Comparison of ENCODE assay signal across 34 mouse cellular contexts in genomic region chr5:147277547-147277925, GRCm38 (mm10). TPM values are rescaled to one million over a fixed set of nuclear protein-coding genes. Genes with fewer than 3 reads are reported as not detected.
DNase-seq lines count a peak whose midpoint lies in the region; ATAC-seq and TF ChIP-seq lines count a peak whose summit lies in the region.
"Had no signal": no experiment of that assay in that cellular context is flagged by ENCODE, and none has a peak within 500 bp of the region (broad histone marks: within the 10 kb centered on the region; RNA-seq: fewer than 3 reads in every experiment).

No protein-coding gene starts in this region.

- ATAC-seq in hindbrain, embryonic 11.5 days (ENCODE audit: low FRiP score): no peak
- no peak for ATAC-seq in hindbrain, embryonic 13.5 days (ENCODE audit: low FRiP score)
- no peak for ATAC-seq in megakaryocyte, adult 5-6 weeks (ENCODE audit: poor library complexity, severe bottlenecking)
- ATAC-seq: hindbrain, postnatal 0 days; liver, postnatal 0 days; midbrain, embryonic 15.5 days had no signal

- no peak overlapping the region for H3K4me3 ChIP-seq in hindbrain, embryonic 11.5 days (ENCODE audit: low read depth, low read length)
- H3K4me3 ChIP-seq in hindbrain, embryonic 13.5 days: no peak overlapping the region
- H3K4me3 ChIP-seq in megakaryocyte, embryonic 14.5 days (replicated peaks): peak overlapping the region; percentile 51
- H3K4me3 ChIP-seq in ES-E14 (ENCODE audit: insufficient read depth in 1 of 2, low read depth in 1 of 2, low read length in 2 of 2, poor library complexity in 1 of 2, severe bottlenecking in 1 of 2): peak overlapping the region; percentile 17 to 47; a peak in 2 of 4 replicates
- no peak overlapping the region for H3K4me3 ChIP-seq in myocyte
- H3K4me3 ChIP-seq: forebrain, embryonic 12.5 days; left cerebral cortex, adult 2 months; midbrain, embryonic 15.5 days; stomach, embryonic 15.5 days had no signal

- no peak overlapping the region for H3K4me2 ChIP-seq in hindbrain, embryonic 11.5 days (replicated peaks; ENCODE audit: low read depth, low read length)
- no peak overlapping the region for H3K4me2 ChIP-seq in hindbrain, embryonic 13.5 days
- peak overlapping the region; percentile 27 for H3K4me2 ChIP-seq in myocyte (ENCODE audit: low read depth)
- H3K4me2 ChIP-seq: forebrain, embryonic 12.5 days; midbrain, embryonic 15.5 days had no signal

- no peak overlapping the region for H3K27ac ChIP-seq in hindbrain, embryonic 11.5 days (ENCODE audit: low read depth, low read length)
- H3K27ac ChIP-seq in hindbrain, embryonic 13.5 days: no peak overlapping the region
- H3K27ac ChIP-seq in ES-E14 (ENCODE audit: insufficient read depth, low read depth, low read length, poor library complexity, severe bottlenecking): no peak overlapping the region
- H3K27ac ChIP-seq: forebrain, embryonic 12.5 days; hindbrain, postnatal 0 days; kidney, postnatal 0 days; left cerebral cortex, adult 2 months; midbrain, embryonic 15.5 days; stomach, embryonic 15.5 days had no signal

- H3K9ac ChIP-seq in hindbrain, embryonic 11.5 days (ENCODE audit: low read depth, low read length): no peak overlapping the region
- H3K9ac ChIP-seq in hindbrain, embryonic 13.5 days: no peak overlapping the region
- H3K9ac ChIP-seq in ES-E14 (ENCODE audit: insufficient read depth, low read depth, low read length, poor library complexity, severe bottlenecking): 0 out of 2 replicates have a peak overlapping the region, but pooled peaks have one; percentile 5
- H3K9ac ChIP-seq: forebrain, embryonic 12.5 days; liver, postnatal 0 days; midbrain, embryonic 15.5 days; stomach, embryonic 15.5 days had no signal

- H3K36me3 ChIP-seq in hindbrain, embryonic 11.5 days (ENCODE audit: control insufficient read depth, insufficient read depth, low read length): no peaks in the 10 kb centered on the region
- H3K36me3 ChIP-seq in hindbrain, embryonic 13.5 days: no peaks in the 10 kb centered on the region
- H3K36me3 ChIP-seq in megakaryocyte, embryonic 14.5 days (replicated peaks; ENCODE audit: low read length): no peaks in the 10 kb centered on the region
- H3K36me3 ChIP-seq in ES-E14 (ENCODE audit: control insufficient read depth, insufficient read depth, low read length, poor library complexity, severe bottlenecking): no peaks in the 10 kb centered on the region
- no peaks in the 10 kb centered on the region for H3K36me3 ChIP-seq in myocyte (ENCODE audit: control insufficient read depth, insufficient read depth)
- H3K36me3 ChIP-seq: forebrain, embryonic 12.5 days; midbrain, embryonic 15.5 days; stomach, embryonic 15.5 days had no signal

- H3K27me3 ChIP-seq in hindbrain, embryonic 11.5 days (ENCODE audit: control insufficient read depth, insufficient read depth, low read length): peaks cover 80% of the 10 kb centered on the region
- peaks cover 97% of the 10 kb centered on the region for H3K27me3 ChIP-seq in hindbrain, embryonic 13.5 days
- peaks cover 84% of the 10 kb centered on the region for H3K27me3 ChIP-seq in megakaryocyte, embryonic 14.5 days (replicated peaks)
- peaks cover 62% of the 10 kb centered on the region for H3K27me3 ChIP-seq in myocyte (ENCODE audit: control insufficient read depth, insufficient read depth, insufficient read length)

- H3K79me2 ChIP-seq in myocyte (ENCODE audit: control insufficient read depth, insufficient read depth): no peaks in the 10 kb centered on the region

- H3K9me3 ChIP-seq in hindbrain, embryonic 11.5 days (ENCODE audit: control insufficient read depth, low read length): no peaks in the 10 kb centered on the region
- no peaks in the 10 kb centered on the region for H3K9me3 ChIP-seq in hindbrain, embryonic 13.5 days
- no peaks in the 10 kb centered on the region for H3K9me3 ChIP-seq in megakaryocyte, embryonic 14.5 days
- H3K9me3 ChIP-seq in ES-E14 (ENCODE audit: control insufficient read depth, insufficient read depth, low read depth, low read length): no peaks in the 10 kb centered on the region
- H3K9me3 ChIP-seq: forebrain, embryonic 12.5 days; midbrain, embryonic 15.5 days; stomach, embryonic 15.5 days had no signal

- peak; percentile 29 for DNase-seq in hindbrain, embryonic 11.5 days (ENCODE audit: low spot score)
- no peak for DNase-seq in ES-E14 (ENCODE audit: low read depth, low spot score)
- DNase-seq in layer of hippocampus, postnatal 14 days (ENCODE audit: low spot score in 2 of 2): no peak
- DNase-seq: adrenal gland, adult 2 months; cerebellum, adult 11 months; cerebellum, adult 9-11 months; gastrocnemius, postnatal 36 days; kidney, adult 11 months; layer of hippocampus, adult 9-11 months; liver, postnatal 0 days; lung, postnatal 10 days; right cerebral cortex, adult 18-20 months; thymus, postnatal 4 days had no signal

- in situ Hi-C loops in ES-E14 (cut with MboI; ENCODE audit: low sequenced_read_pairs in 2 of 2, unreplicated experiment in 2 of 2): loop anchor here (5.0 to 10.0 kb wide), 2 partner anchors 40 to 93 kb away; partner anchors contain the start of gene Gsx1 (in 1 of the 2)

- WGBS in hindbrain, embryonic 11.5 days: under 1% methylated on average over 13 of the region's 13 CpGs
- 0% methylated on average over 13 of the region's 13 CpGs for WGBS in hindbrain, embryonic 13.5 days

- 0 out of 2 replicates have a peak, but pooled peaks cover 2% of the 10 kb centered on the region for H3K4me1 ChIP-seq in hindbrain, embryonic 11.5 days (replicated peaks; ENCODE audit: control insufficient read depth, insufficient read depth, low read length)
- no peaks in the 10 kb centered on the region for H3K4me1 ChIP-seq in hindbrain, embryonic 13.5 days (replicated peaks)
- H3K4me1 ChIP-seq in megakaryocyte, embryonic 14.5 days: peaks cover 17% of the 10 kb centered on the region
- H3K4me1 ChIP-seq in ES-E14 (ENCODE audit: control insufficient read depth in 2 of 2, insufficient read depth in 2 of 2, low read length in 2 of 2, poor library complexity in 1 of 2): peaks cover 0 to 8% of the 10 kb centered on the region in 2 experiments; a peak in 2 of 4 replicates
- H3K4me1 ChIP-seq: forebrain, embryonic 12.5 days; stomach, embryonic 15.5 days had no signal

- no peak overlapping the region for H3ac ChIP-seq in myocyte (ENCODE audit: control insufficient read depth, insufficient read length)

- TF ChIP-seq POLR2A in myocyte (IDR thresholded peaks at IDR 0.05; ENCODE audit: insufficient read length, low read depth): no peak

TF ChIP-seq in ES-E14, 5 proteins besides CTCF, POLR2A, EP300 and RAD21:
- no peak for TF ChIP-seq ZC3H11A (IDR thresholded peaks at IDR 0.05; ENCODE audit: borderline replicate concordance, low read depth, low read length)
- no peak for TF ChIP-seq ZNF384 (IDR thresholded peaks at IDR 0.05; ENCODE audit: low read depth, low read length)
- TF ChIP-seq MAFK (IDR thresholded peaks at IDR 0.05; ENCODE audit: insufficient read depth, low read depth, low read length): no peak
- no peak for TF ChIP-seq CHD2 (IDR thresholded peaks at IDR 0.05; ENCODE audit: low read depth, low read length)
- no peak for TF ChIP-seq HCFC1 (IDR thresholded peaks at IDR 0.05; ENCODE audit: borderline replicate concordance, insufficient read depth, low read length)

TF ChIP-seq in myocyte, 11 proteins besides CTCF, POLR2A, EP300 and RAD21:
- TF ChIP-seq USF1 (IDR thresholded peaks at IDR 0.05; ENCODE audit: low read depth): no peak
- TF ChIP-seq MAX (IDR thresholded peaks at IDR 0.05; ENCODE audit: low read depth): no peak
- TF ChIP-seq TCF12 (IDR thresholded peaks at IDR 0.05; ENCODE audit: insufficient read depth, poor library complexity, severe bottlenecking): no peak
- no peak for TF ChIP-seq MYOD1 (IDR thresholded peaks at IDR 0.05; ENCODE audit: control insufficient read depth in 1 of 3, insufficient read length in 2 of 3, low read depth in 2 of 3)
- TF ChIP-seq MYOG (IDR thresholded peaks at IDR 0.05; ENCODE audit: control insufficient read depth in 1 of 3, insufficient read depth in 1 of 3, insufficient read length in 2 of 3, low read depth in 2 of 3): no peak
- no peak for TF ChIP-seq POLR2AphosphoS2 (IDR thresholded peaks at IDR 0.05; ENCODE audit: insufficient read length, low read depth)
- no peak for TF ChIP-seq TCF3 (IDR thresholded peaks at IDR 0.05; ENCODE audit: insufficient read length, low read depth)
- TF ChIP-seq SRF (IDR thresholded peaks at IDR 0.05; ENCODE audit: control insufficient read depth, insufficient read length, low read depth): no peak
- no peak for TF ChIP-seq CEBPB (IDR thresholded peaks at IDR 0.05; ENCODE audit: insufficient read depth, poor library complexity, severe bottlenecking)
- no peak for TF ChIP-seq REST (IDR thresholded peaks at IDR 0.05; ENCODE audit: insufficient read depth, insufficient read length)
- TF ChIP-seq E2F4 (IDR thresholded peaks at IDR 0.05; ENCODE audit: insufficient read depth): no peak

RNA-seq across cellular contexts. Expression of gene Pdx1, which starts 7.8 kb away (rescaled TPM):
- not detected in 2 replicates for polyA plus RNA-seq in hindbrain, embryonic 11.5 days (2014; fragmentation: Nextera tagmentation; extraction: Ambion mirVana)
- not detected in 2 replicates for polyA plus RNA-seq in hindbrain, embryonic 13.5 days (2015; fragmentation: Nextera tagmentation; extraction: Ambion mirVana)
- polyA plus RNA-seq in megakaryocyte, embryonic 14.5 days (2012; ENCODE audit: insufficient read depth, low replicate concordance): not detected in 2 replicates
- not detected in 2 replicates for total RNA-seq in megakaryocyte, adult 5-6 weeks (2015)
- not detected in 2 replicates for total RNA-seq in megakaryocyte, adult 5-6 weeks (2017)
- total RNA-seq in ES-E14 (2012; rRNA removed): 0.09 TPM in 1 of 2 replicates, not detected in the other
- polyA plus RNA-seq in myocyte (2012; fragmentation: generic; extraction: Trizol): not detected
- not detected for total RNA-seq in layer of hippocampus, postnatal 14 days (2021)
- total RNA-seq: adrenal gland, adult 2 months; common myeloid progenitor, adult 5-6 weeks; gastrocnemius, adult 18-20 months; gastrocnemius, postnatal 36 days; heart, adult 8-10 months; hematopoietic stem cell, adult 5-6 weeks; hindbrain, postnatal 0 days; left cerebral cortex, adult 2 months; left cerebral cortex, postnatal 36 days; liver, adult 2 months; megakaryocyte progenitor cell, adult 5-6 weeks had no signal
- polyA plus RNA-seq: adrenal gland, adult 2 months; C2C12; embryonic facial prominence, embryonic 11.5 days; forebrain, embryonic 12.5 days; hindbrain, postnatal 0 days; kidney, postnatal 0 days; liver, adult 2 months; liver, postnatal 0 days; midbrain, embryonic 15.5 days; neural tube, embryonic 14.5 days had no signal

RNA-seq across cellular contexts. Expression of gene Cdx2, which starts 29.5 kb away (rescaled TPM):
- polyA plus RNA-seq in hindbrain, embryonic 11.5 days (2014; fragmentation: Nextera tagmentation; extraction: Ambion mirVana): not detected in 2 replicates
- 0.08 TPM in 1 of 2 replicates, not detected in the other for polyA plus RNA-seq in hindbrain, embryonic 13.5 days (2015; fragmentation: Nextera tagmentation; extraction: Ambion mirVana)
- not detected in 2 replicates for polyA plus RNA-seq in megakaryocyte, embryonic 14.5 days (2012; ENCODE audit: insufficient read depth, low replicate concordance)
- total RNA-seq in megakaryocyte, adult 5-6 weeks (2015): not detected in 2 replicates
- total RNA-seq in megakaryocyte, adult 5-6 weeks (2017): not detected in 2 replicates
- 2.8 and 5.4 TPM in 2 replicates for total RNA-seq in ES-E14 (2012; rRNA removed)
- not detected for polyA plus RNA-seq in myocyte (2012; fragmentation: generic; extraction: Trizol)
- total RNA-seq in layer of hippocampus, postnatal 14 days (2021): not detected
- total RNA-seq: adrenal gland, adult 2 months; adrenal gland, postnatal 4 days; common myeloid progenitor, adult 5-6 weeks; gastrocnemius, adult 18-20 months; gastrocnemius, postnatal 36 days; heart, adult 8-10 months; hindbrain, postnatal 0 days; left cerebral cortex, adult 2 months; left cerebral cortex, postnatal 36 days; liver, adult 2 months; megakaryocyte progenitor cell, adult 5-6 weeks had no signal
- polyA plus RNA-seq: adrenal gland, adult 2 months; C2C12; embryonic facial prominence, embryonic 11.5 days; forebrain, embryonic 12.5 days; hindbrain, postnatal 0 days; kidney, postnatal 0 days; liver, postnatal 0 days; midbrain, embryonic 15.5 days; neural tube, embryonic 14.5 days had no signal

RNA-seq across cellular contexts. Expression of gene Urad, which starts 44.7 kb away (rescaled TPM):
- polyA plus RNA-seq in hindbrain, embryonic 11.5 days (2014; fragmentation: Nextera tagmentation; extraction: Ambion mirVana): not detected in 2 replicates
- not detected in 2 replicates for polyA plus RNA-seq in hindbrain, embryonic 13.5 days (2015; fragmentation: Nextera tagmentation; extraction: Ambion mirVana)
- not detected in 2 replicates for polyA plus RNA-seq in megakaryocyte, embryonic 14.5 days (2012; ENCODE audit: insufficient read depth, low replicate concordance)
- not detected in 2 replicates for total RNA-seq in megakaryocyte, adult 5-6 weeks (2015)
- total RNA-seq in megakaryocyte, adult 5-6 weeks (2017): not detected in 2 replicates
- total RNA-seq in ES-E14 (2012; rRNA removed): not detected in 2 replicates
- not detected for polyA plus RNA-seq in myocyte (2012; fragmentation: generic; extraction: Trizol)
- not detected for total RNA-seq in layer of hippocampus, postnatal 14 days (2021)
- total RNA-seq: common myeloid progenitor, adult 5-6 weeks; gastrocnemius, adult 18-20 months; gastrocnemius, postnatal 36 days; heart, adult 8-10 months; hematopoietic stem cell, adult 5-6 weeks; hindbrain, postnatal 0 days; left cerebral cortex, adult 2 months; left cerebral cortex, postnatal 36 days; megakaryocyte progenitor cell, adult 5-6 weeks had no signal
- polyA plus RNA-seq: C2C12; embryonic facial prominence, embryonic 11.5 days; forebrain, embryonic 12.5 days; hindbrain, postnatal 0 days; kidney, postnatal 0 days; midbrain, embryonic 15.5 days; neural tube, embryonic 14.5 days had no signal

Comparison
In these comparisons a context has a peak if more than half of its experiments do, and no peak if none do; other contexts are left out.
1. H3K4me3 ChIP-seq: peak in megakaryocyte, embryonic 14.5 days (single experiment) and ES-E14 (2 of 2); none in hindbrain, embryonic 11.5 days (single experiment), hindbrain, embryonic 13.5 days (single experiment) and myocyte (single experiment).